Mouse (Mus musculus) G1E (cell line): Measurements from ENCODE around the gene Olfr1410. TPM values are rescaled to one million over a fixed set of nuclear protein-coding genes. Genes with fewer than 3 reads are reported as not detected.

Experiments used
- ATAC-seq: 2 replicates; pipeline ENCODE4 v1.8.0; 2016; ENCODE audit warnings: mild to moderate bottlenecking; ENCODE audit not compliant: insufficient number of reproducible peaks, poor library complexity, low FRiP score, severe bottlenecking; ENCODE audit errors: extremely low read depth
- DNase-seq: peaks from one replicate; pipeline ENCODE4 v3.0.0; 2012; ENCODE audit warnings: low spot score
- H3K27me3 ChIP-seq: 2 replicates; pipeline ENCODE4 v1.6.1; 2012; ENCODE audit warnings: mild to moderate bottlenecking, low read length, inconsistent platforms; ENCODE audit not compliant: insufficient read depth
- H3K36me3 ChIP-seq: replicated peaks from 2 replicates; pipeline ENCODE3; 2012; ENCODE audit warnings: mild to moderate bottlenecking, inconsistent platforms
- H3K4me1 ChIP-seq: 2 replicates; pipeline ENCODE4 v1.6.1; 2012; ENCODE audit warnings: low read depth, low read length, inconsistent platforms, mixed read lengths; ENCODE audit not compliant: insufficient read depth
- H3K4me3 ChIP-seq: 2 replicates; pipeline ENCODE4 v1.5.1; 2012; ENCODE audit warnings: low read depth, mild to moderate bottlenecking, inconsistent platforms, low read length, moderate library complexity, mixed read lengths
- H3K9me3 ChIP-seq: replicated peaks from 2 replicates; pipeline ENCODE4 v1.6.1; 2012; ENCODE audit warnings: inconsistent platforms
- CTCF ChIP-seq: IDR thresholded peaks from 2 replicates; pipeline ENCODE4 v1.5.1; 2012; ENCODE audit warnings: low read depth, low read length, inconsistent platforms, mixed read lengths
- GATA1 ChIP-seq: IDR thresholded peaks from 2 replicates; pipeline ENCODE4 v1.6.1; 2012; ENCODE audit warnings: borderline replicate concordance, low read length, inconsistent platforms, mixed read lengths
- GATA2 ChIP-seq: IDR thresholded peaks from 2 replicates; pipeline ENCODE4 v1.6.1; 2012; ENCODE audit warnings: low read depth, low read length, inconsistent platforms, borderline replicate concordance
- POLR2AphosphoS5 ChIP-seq: IDR thresholded peaks from 2 replicates; pipeline ENCODE4 v1.6.1; 2012; ENCODE audit warnings: low read depth, low read length, inconsistent platforms; ENCODE audit not compliant: insufficient replicate concordance
- TAL1 ChIP-seq: conservative IDR thresholded peaks from 2 replicates; pipeline ENCODE4 v1.6.1; 2012; ENCODE audit warnings: low read depth, low read length, inconsistent platforms, mixed read lengths
- polyA plus RNA-seq: library from polyadenylated mRNA; stranded (reverse); fragments of >175 nt; gene quantifications from 2 replicates; pipeline ENCODE4 v1.2.3, GENCODE M21; 2012
- total RNA-seq, 2 experiments: library from RNA; stranded (forward) in 1 of 2; stranded (reverse) in 1 of 2; fragments of 200-1000 nt in 1 of 2; fragments of >200 nt in 1 of 2; fragmentation: Nextera tagmentation in 1 of 2; gene quantifications; 2 replicates each; pipeline ENCODE4 v1.2.3; 2014 to 2017

The Olfr1410 gene
- total and polyA plus RNA-seq, 3 experiments = 0.22 TPM; not detected in 2

DNA sequence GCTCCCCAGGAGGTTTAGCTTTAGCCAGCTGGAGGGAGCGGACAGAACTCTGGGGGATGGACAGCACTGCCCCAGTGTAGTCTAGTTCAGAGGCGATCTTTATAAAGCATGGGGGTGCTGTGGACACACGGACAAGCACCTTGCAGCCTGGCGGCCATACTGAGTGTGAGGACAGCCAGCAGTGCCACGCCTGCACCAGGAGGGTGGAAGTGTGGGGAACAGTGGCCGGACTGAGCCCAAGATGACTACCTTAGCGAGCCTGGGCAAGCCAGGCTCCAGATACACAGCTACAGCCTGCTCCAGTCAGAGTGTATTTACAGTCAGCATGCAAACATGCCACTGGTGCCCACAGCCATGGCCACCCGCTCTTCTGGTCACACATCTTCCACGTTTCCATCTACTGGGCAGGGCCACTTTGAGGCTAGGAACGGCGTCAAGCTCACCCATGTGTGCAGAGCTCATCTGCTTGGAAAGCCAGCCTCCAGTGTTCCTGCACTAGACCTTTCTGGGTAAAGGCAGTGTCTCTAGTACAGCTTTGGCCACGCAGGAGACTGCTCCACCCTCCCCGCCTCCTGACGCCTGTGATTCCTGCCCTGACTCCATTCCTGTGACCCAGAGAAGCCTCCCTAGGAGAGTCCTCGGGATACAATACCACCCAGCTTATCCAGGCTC is 32.1 kb downstream of the Olfr1410 start:
- no peak for TF ChIP-seq GATA2
- no peak for TF ChIP-seq GATA1
- no peak for TF ChIP-seq POLR2AphosphoS5
- TF ChIP-seq TAL1 = no peak
- TF ChIP-seq CTCF = no peak
- DNase-seq (no peak), ATAC-seq (no peak)
- peaks cover 41% of the 10 kb centered on the region for H3K4me1 ChIP-seq
- no peaks in the 10 kb centered on the region for H3K27me3 ChIP-seq
- H3K4me3 ChIP-seq = no peak overlapping the region
- H3K9me3 ChIP-seq = no peaks in the 10 kb centered on the region
- H3K36me3 ChIP-seq = peaks cover 61% of the 10 kb centered on the region

GRCm38 (mm10) chr1:92638181-92638580 is 32.6 kb downstream of the Olfr1410 start:
- no peak for TF ChIP-seq GATA2
- no peak for TF ChIP-seq GATA1
- TF ChIP-seq TAL1 = no peak
- TF ChIP-seq CTCF = no peak
- no peak for TF ChIP-seq POLR2AphosphoS5
- H3K27me3 ChIP-seq = no peaks in the 10 kb centered on the region
- H3K4me3 ChIP-seq = no peak overlapping the region
- ATAC-seq (no peak), DNase-seq (no peak)
- H3K4me1 ChIP-seq = peaks cover 45% of the 10 kb centered on the region
- no peaks in the 10 kb centered on the region for H3K9me3 ChIP-seq
- peaks cover 61% of the 10 kb centered on the region for H3K36me3 ChIP-seq

DNA sequence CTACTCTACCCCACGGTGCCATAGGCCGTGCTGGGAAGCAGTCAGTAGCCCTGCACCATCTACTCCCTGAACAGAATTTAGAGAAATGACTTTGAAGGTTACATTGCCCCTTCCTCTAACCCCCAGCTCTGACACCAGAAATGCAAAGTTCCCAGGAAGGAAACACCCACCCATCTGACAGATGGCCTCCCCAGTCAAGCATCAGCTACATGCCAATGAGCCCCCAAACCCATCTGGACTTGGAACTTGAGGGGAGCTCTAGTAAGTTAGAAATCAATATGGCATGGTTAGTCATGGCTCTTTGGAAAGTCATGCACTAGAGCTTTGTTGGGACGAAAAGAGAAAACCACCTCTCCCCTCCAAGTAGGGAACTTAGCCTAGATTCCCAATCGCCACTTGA is 33.2 kb downstream of the Olfr1410 start:
- TF ChIP-seq TAL1 = no peak
- TF ChIP-seq CTCF = no peak
- TF ChIP-seq GATA1 = no peak
- no peak for TF ChIP-seq GATA2
- no peak for TF ChIP-seq POLR2AphosphoS5
- Histone ChIP-seq H3K36me3 (peaks cover 61% of the 10 kb centered on the region), H3K4me1 (peaks cover 51% of the 10 kb centered on the region)

DNA sequence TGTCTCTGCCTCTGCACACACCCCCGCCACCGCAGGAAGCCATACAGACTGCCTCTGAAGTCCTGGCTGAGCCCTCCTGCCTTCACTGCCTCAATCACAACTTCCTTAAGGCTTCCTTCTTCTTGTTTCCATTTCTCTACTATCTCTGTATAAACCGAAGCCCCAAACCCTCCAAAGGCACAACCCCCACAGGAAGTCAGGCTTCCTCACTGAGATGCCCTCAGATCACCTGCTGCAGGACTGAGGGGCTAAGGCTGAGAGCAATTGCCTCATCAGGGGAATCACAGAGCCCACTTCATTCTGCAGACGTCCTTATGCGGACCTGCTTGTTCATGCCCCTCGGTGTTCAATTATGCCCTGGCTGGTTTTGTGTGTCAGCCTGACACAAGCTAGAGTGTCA is 34.8 kb downstream of the Olfr1410 start:
- no peak for TF ChIP-seq GATA2
- no peak for TF ChIP-seq CTCF
- TF ChIP-seq TAL1 = no peak
- no peak for TF ChIP-seq GATA1
- TF ChIP-seq POLR2AphosphoS5 = no peak
- DNase-seq = no peak
- Histone ChIP-seq H3K4me3 (peak overlapping the region; percentile 80; the same call in 1 of the 2 replicates), H3K9me3 (no peaks in the 10 kb centered on the region), H3K27me3 (peaks cover 7% of the 10 kb centered on the region), H3K36me3 (peaks cover 52% of the 10 kb centered on the region), H3K4me1 (peaks cover 55% of the 10 kb centered on the region)
- ATAC-seq = no peak

More for the DNA sequence above, 33.2 kb downstream of the Olfr1410 start:
- ATAC-seq (no peak), DNase-seq (no peak)
- Histone ChIP-seq H3K4me3 (no peak overlapping the region), H3K27me3 (no peaks in the 10 kb centered on the region; the same call in 1 of the 2 replicates), H3K9me3 (no peaks in the 10 kb centered on the region)

DNA sequence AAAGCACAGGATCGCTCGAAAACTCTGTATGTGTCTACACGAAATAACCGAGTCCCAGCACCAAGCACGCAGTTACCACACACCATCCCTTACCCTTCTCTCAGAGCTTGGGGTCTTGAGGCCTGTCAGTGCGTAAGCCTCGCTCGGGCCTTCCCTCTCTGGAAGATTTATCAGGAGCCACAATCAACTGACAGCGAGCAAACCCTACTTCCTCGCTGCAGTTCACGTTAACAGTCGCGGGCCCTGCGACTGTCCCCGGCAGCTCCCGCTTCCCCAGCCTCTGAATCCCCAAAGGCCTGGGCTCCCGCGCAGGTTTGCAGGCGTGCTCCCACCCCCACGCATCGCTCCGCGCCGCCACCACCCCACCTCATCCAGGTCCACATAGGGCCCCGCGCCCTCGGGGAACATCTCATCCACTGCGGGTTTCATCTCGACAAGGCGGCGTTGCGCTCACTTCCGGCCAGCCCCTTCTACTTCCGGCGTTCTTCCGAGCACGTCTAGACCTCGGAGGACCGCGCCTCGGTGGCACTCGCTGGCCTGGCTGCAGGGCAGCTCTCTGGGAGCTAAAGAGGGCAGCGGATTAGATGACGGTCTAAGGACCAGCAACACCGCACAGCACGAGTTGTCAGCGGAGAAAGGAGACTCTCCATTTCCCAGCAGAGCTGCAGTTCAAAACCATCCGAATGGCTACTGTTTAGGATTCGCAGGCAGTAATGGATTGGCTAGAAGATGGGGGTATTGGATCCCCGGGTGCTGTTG is 36.1 kb downstream of the Olfr1410 start, which contains the start of gene Cops9:
Gene Cops9 (minus strand): TSS at position 472 of the 759 bp plus-strand sequence.
- ATAC-seq = peak; percentile 92
- peaks cover 18% of the 10 kb centered on the region for H3K27me3 ChIP-seq
- peak; percentile 89 for DNase-seq
- H3K9me3 ChIP-seq = no peaks in the 10 kb centered on the region
- H3K36me3 ChIP-seq = peaks cover 41% of the 10 kb centered on the region
- peaks cover 52% of the 10 kb centered on the region for H3K4me1 ChIP-seq
- TF ChIP-seq CTCF (no peak), GATA2 (no peak), TAL1 (no peak), GATA1 (no peak), POLR2AphosphoS5 (no peak)
- peak within 1 kb of the TSS; percentile 80 for H3K4me3 ChIP-seq

DNA sequence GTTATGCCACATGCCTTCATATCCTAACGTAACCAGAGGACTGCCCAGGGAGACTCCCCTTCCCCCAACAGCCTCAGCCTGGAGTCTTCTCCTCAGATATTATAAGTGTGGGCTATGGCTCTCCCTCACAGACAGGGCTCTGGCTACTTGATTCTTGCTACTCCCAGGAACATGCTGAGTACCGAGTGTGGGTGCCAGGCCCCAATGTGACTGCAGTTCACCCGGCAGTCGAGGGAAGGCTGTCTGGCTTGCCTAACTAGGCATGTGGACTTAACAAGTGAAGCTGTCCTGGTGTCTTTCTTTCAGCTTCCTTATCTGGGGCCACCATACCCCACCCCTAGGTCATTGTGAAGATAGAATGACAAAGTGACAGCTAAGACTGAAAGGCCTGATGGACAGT is 38.1 kb downstream of the Olfr1410 start:
- Histone ChIP-seq H3K36me3 (peaks cover 21% of the 10 kb centered on the region), H3K9me3 (no peaks in the 10 kb centered on the region), H3K4me1 (peaks cover 57% of the 10 kb centered on the region), H3K27me3 (peaks cover 22% of the 10 kb centered on the region), H3K4me3 (no peak overlapping the region)
- DNase-seq (no peak), ATAC-seq (no peak)
- TF ChIP-seq CTCF = no peak
- TF ChIP-seq POLR2AphosphoS5 = no peak
- no peak for TF ChIP-seq GATA1
- no peak for TF ChIP-seq GATA2
- no peak for TF ChIP-seq TAL1
